Mouse (Mus musculus): Measurements from ENCODE around the gene BC016579.

The BC016579 gene

GRCm38 (mm10) chr16:45653934-45654332, at the start of gene BC016579:
Gene BC016579 (minus strand): TSS chr16:45654068.
- DNase-seq (ENCODE audit: low spot score in 2 of 2), result no peak

- no peak for DNase-seq (ENCODE audit: low spot score in 2 of 2)
Observed at GRCm38 (mm10) chr16:45699301-45699700, 45.4 kb upstream of the BC016579 start.

GRCm38 (mm10) chr16:45697996-45698395, 44.1 kb upstream of the BC016579 start:
- no peak for DNase-seq (ENCODE audit: low spot score in 2 of 2)

- no peak for DNase-seq (ENCODE audit: low spot score in 2 of 2)
Observed at GRCm38 (mm10) chr16:45695445-45696160, 41.7 kb upstream of the BC016579 start.

- DNase-seq (ENCODE audit: low spot score in 2 of 2), result no peak
Observed at GRCm38 (mm10) chr16:45693558-45693957, 39.7 kb upstream of the BC016579 start, which contains the start of gene Tmprss7. Gene Tmprss7 (minus strand): TSS chr16:45693658.

- no peak for DNase-seq (ENCODE audit: low spot score in 2 of 2)
Observed at GRCm38 (mm10) chr16:45692851-45693250, 39.0 kb upstream of the BC016579 start.

- peak in 1 of 2 experiments; percentile 41 for DNase-seq (ENCODE audit: low spot score in 2 of 2)
Observed at GRCm38 (mm10) chr16:45690178-45690577, 36.3 kb upstream of the BC016579 start.

- no peak for DNase-seq (ENCODE audit: low spot score in 2 of 2)
Observed at GRCm38 (mm10) chr16:45686833-45687232, 33.0 kb upstream of the BC016579 start.

GRCm38 (mm10) chr16:45685295-45685694, 31.4 kb upstream of the BC016579 start:
- DNase-seq (ENCODE audit: low spot score in 2 of 2), result no peak

- DNase-seq (ENCODE audit: low spot score in 2 of 2), result peak in 1 of 2 experiments; percentile 64
Observed at GRCm38 (mm10) chr16:45684815-45685214, 30.9 kb upstream of the BC016579 start.

GRCm38 (mm10) chr16:45676462-45676861, 22.6 kb upstream of the BC016579 start:
- no peak for DNase-seq (ENCODE audit: low spot score in 2 of 2)

GRCm38 (mm10) chr16:45670005-45670404, 16.1 kb upstream of the BC016579 start:
- no peak for DNase-seq (ENCODE audit: low spot score in 2 of 2)

GRCm38 (mm10) chr16:45668178-45668577, 14.3 kb upstream of the BC016579 start:
- DNase-seq (ENCODE audit: low spot score in 2 of 2), result no peak

- no peak for DNase-seq (ENCODE audit: low spot score in 2 of 2)
Observed at GRCm38 (mm10) chr16:45666136-45666535, 12.3 kb upstream of the BC016579 start.

- no peak for DNase-seq (ENCODE audit: low spot score in 2 of 2)
Observed at GRCm38 (mm10) chr16:45662381-45662780, 8.5 kb upstream of the BC016579 start.

GRCm38 (mm10) chr16:45659596-45659995, 5.7 kb upstream of the BC016579 start:
- no peak for DNase-seq (ENCODE audit: low spot score in 2 of 2)

GRCm38 (mm10) chr16:45658248-45658647, 4.4 kb upstream of the BC016579 start:
- DNase-seq (ENCODE audit: low spot score in 2 of 2), result no peak

GRCm38 (mm10) chr16:45657574-45658159, 3.8 kb upstream of the BC016579 start:
- no peak for DNase-seq (ENCODE audit: low spot score in 2 of 2)

- no peak for DNase-seq (ENCODE audit: low spot score in 2 of 2)
Observed at GRCm38 (mm10) chr16:45654465-45654864, 597 bp upstream of the BC016579 start.

- DNase-seq (ENCODE audit: low spot score in 2 of 2), result no peak
Observed at GRCm38 (mm10) chr16:45653009-45653933, 597 bp downstream of the BC016579 start.

GRCm38 (mm10) chr16:45651497-45651896, 2.4 kb downstream of the BC016579 start:
- no peak for DNase-seq (ENCODE audit: low spot score in 2 of 2)

- DNase-seq (ENCODE audit: low spot score in 2 of 2), result no peak
Observed at GRCm38 (mm10) chr16:45644380-45644779, 9.5 kb downstream of the BC016579 start.

Data from frontal cortex, postnatal 10 days (tissue).